Mouse (Mus musculus): ENCODE results near the gene Negr1.

DNA sequence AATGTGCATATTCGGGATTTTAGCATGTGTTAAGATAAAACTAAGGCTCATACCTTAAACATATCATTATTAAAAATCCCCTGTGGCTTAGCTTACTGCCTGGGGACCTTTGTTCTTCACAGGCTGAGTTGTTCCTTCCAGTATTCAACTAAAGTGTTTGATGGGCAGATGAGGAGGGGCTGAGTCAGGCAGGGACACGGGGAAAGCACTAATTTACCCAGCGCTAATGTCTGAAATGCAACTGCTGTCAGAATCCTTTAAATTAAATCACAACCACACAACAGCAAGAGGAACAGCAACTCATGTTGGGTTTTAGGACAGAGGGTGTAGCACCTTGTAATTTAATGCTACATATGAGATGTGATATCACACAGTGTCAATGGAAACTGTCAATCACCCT is 71.3 kb downstream of the Negr1 start:
- no peak for TF ChIP-seq CTCF (IDR thresholded peaks at IDR 0.05; ENCODE audit: low read depth, low read length)
- TF ChIP-seq POLR2A (IDR thresholded peaks at IDR 0.05; ENCODE audit: insufficient read depth, low read length), result no peak
- TF ChIP-seq EP300 (IDR thresholded peaks at IDR 0.05; ENCODE audit: insufficient read depth, low read depth, low read length), result no peak

All from ES-Bruce4 (cell line).